Mouse (Mus musculus) brain, embryonic 18.5 days (tissue): ENCODE measurements around the gene Ankrd12.

Experiments used
- DNase-seq: peaks from one replicate; pipeline ENCODE4 v3.0.0-alpha.2; 2012; ENCODE audit warnings: low read depth, low spot score

Gene Ankrd12

DNA sequence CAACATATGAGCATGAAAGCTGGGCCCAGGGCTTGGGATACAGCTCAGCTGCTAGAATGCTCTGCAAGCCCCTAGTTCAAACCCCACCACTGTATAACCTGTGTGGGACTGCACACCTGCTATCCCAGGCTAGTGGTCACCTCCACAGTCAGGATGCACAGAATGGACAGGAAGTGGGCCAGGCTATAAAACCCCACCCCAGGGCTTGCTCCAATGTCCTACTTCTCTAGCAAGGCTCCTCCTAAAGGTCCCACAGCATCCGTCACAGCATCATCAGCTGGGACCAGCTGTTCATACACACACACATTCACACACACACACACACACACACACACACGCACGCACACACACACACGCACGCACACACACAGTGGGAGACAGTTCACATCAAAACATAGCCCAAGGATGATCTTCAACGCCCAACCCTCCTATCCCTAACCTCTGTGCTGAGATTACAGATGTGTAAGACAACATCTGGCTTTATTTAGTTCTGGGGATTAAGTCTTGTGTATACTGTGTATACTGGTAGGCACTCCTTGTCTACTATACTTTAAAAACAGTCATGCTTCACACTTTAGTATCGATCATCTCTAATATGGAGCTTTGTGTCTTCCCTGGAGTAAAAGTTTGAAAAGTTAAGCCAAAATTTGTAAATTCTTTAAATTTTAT, 146.6 kb downstream of the Ankrd12 start:
- no peak for DNase-seq

DNA sequence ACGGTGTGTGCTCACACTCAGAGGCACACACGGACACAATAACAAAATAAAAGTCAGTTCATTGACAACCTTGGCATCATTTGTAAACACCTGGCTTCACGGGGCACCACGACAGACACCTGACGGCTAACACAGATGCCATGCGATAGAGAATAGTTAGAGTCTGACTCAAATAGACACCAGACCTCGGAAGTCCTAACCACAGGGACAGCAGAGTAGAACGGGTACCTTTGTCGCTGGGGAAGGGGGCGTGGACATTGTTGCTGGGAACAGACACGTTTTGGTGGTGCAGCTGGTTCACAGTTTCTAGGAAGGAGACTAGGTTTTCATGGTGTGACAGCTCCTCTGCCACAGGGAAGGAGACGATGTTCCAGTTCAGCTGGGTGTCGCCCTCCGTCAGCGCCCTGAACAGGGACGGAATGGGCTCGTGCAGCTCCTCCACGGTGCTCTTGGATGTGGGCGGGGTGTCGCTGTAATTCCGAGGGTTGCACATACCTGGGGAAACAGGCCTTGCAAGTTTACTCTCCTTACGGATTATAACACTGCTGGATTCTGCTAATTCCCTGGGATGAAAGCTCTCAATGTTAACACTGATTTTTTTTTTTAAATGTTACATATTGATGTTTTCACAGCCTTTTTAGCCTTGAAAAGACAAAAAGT, 147.4 kb downstream of the Ankrd12 start:
- DNase-seq, result no peak

DNA sequence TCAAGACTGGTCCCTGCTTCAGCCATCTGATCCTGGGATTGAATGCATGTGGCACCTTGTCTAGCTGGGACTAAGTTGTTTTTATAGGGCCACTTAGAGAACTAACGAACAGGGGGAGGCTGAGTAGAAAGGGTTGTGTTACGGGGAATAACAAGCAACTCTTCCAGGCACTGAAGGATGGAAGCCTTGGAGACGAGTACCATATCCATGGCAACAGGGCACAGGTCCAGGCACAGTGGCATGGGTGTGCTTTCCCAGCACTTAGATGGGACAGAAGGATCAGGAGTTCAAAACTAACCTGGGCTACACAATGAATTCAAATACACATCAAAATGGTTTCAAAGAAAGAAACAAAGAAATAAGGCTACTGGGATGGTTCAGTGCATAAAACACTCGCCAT, 149.8 kb downstream of the Ankrd12 start:
- no peak for DNase-seq

DNA sequence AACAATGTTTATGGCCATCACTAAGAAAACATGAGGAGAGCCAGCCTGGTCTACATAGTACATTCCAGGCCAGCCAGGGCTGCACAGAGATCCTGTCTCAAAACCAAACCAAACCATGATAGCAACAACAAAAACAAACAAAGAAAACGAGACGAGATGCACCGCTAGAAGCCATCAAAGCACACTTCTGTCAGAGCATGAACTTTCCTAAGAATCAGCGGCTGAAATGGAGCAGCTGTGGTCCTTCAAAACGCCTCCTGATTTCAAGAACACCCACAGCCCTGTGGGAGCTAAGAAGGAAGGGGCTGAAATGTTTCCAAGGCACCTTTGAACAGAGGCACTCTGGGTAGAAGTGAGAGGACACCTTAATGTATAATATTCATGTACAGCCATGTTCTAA, 152.7 kb downstream of the Ankrd12 start:
- DNase-seq, result no peak

DNA sequence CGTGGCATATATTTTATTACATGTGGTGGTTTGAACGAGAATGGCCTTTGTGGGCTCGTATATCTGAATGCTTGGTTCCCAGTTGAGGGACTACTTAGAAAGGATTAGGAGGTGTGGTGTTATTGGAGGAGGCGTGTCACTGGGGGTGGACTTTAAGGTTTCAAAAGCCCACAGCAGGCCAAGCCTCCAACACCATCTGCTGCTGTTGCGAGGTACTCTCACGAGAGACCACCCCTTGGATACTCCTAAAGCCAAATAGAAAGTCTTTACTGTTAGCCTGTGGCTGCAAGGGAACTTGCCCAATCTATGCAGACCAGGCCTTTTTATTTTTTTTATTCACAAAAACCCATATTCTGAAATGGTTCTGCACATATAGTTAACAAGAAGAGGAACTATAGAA, 154.9 kb downstream of the Ankrd12 start:
- no peak for DNase-seq

DNA sequence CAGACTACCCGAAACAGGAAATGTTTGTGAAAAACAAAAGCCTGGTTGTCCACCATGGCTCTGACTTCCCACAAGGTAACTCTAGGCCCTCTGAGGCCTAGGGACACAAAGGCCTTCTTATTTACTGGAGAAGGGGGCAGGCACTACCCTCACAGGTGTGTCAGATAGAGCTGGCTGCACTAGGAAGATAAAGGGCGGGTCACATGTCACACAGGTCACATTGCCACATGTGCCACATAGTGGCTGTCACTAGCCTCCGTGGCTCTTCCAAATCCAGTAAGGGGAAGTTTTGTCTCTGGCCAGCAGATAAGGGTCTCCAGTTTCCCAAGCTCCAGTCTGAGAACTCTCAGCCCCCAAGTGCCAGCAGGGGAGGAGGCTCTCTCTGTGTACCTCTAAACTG, 157.7 kb downstream of the Ankrd12 start:
- DNase-seq, result no peak

DNA sequence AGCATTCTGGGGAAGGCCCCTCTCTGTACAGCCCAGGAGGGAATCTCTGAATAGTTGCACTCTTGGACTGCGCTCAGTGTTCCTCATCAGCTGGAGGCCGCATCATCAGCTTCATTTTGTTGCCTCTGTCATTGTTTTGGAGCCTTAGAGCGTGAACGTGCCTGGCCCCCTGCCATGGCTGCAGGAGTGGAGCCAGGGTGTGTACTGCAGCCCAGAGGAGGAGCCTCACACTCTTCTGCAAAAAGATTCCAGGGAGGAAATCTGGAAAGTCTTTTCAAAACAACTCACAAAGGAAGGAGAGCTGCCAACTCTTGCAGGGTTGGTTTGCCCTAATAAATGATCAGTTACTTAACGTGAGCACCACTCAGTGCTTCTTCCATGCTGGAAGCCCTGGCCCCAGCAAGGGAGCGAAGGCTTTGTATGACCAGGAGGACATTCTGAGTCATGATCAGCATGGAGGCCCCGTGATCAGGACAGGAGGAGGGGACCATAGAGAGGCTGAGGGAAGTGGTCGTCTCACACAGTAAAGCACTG, 160.7 kb downstream of the Ankrd12 start:
- peak; percentile 56 for DNase-seq
